Mouse (Mus musculus): ENCODE results near the gene Gm12166. TPM values are rescaled to one million over a fixed set of nuclear protein-coding genes. Genes with fewer than 3 reads are reported as not detected.
A peak's percentile ranks its signal among the peaks of the same experiment; 100 is the strongest.
"Not testable (repeated sequence)": the region's sequence is repeated elsewhere in the genome, so short reads cannot be mapped to it uniquely, and the experiment has no call there.

The Gm12166 gene
- total RNA-seq, 2 experiments from 2014 or later, result 37.2 to 44.5 TPM

DNA sequence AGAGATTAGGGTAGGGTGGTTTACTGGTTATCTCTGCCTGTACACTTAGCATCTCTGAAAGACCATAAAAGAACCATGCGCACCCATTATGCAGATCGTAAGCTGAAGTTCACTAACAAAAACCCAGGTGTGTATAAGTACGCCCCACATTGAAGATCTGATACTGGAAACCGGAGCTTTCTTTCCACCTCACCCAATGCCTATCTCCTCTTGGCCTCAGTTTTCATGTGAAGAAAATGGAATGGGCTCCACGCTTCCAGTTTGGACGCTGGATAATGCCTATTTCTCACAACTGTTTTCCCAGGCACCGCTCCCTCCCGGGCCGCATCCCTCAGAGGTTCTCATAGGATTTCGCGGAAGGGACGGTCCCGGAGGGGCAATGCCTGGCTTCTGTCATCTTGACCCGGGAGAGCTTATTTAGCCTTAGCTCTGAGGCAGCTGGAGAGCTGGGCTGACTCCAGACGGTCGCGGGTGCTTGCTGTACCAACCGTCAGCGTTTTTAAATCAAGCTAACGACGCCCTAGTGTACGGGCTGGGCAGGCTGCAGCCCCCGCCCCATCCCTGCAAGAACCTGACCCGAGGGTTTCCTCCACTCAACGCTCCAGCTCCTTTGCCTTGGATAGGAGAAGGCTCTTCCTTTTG, 4.8 kb upstream of the Gm12166 start:
- ATAC-seq (ENCODE audit: poor library complexity, severe bottlenecking), result no peak

DNA sequence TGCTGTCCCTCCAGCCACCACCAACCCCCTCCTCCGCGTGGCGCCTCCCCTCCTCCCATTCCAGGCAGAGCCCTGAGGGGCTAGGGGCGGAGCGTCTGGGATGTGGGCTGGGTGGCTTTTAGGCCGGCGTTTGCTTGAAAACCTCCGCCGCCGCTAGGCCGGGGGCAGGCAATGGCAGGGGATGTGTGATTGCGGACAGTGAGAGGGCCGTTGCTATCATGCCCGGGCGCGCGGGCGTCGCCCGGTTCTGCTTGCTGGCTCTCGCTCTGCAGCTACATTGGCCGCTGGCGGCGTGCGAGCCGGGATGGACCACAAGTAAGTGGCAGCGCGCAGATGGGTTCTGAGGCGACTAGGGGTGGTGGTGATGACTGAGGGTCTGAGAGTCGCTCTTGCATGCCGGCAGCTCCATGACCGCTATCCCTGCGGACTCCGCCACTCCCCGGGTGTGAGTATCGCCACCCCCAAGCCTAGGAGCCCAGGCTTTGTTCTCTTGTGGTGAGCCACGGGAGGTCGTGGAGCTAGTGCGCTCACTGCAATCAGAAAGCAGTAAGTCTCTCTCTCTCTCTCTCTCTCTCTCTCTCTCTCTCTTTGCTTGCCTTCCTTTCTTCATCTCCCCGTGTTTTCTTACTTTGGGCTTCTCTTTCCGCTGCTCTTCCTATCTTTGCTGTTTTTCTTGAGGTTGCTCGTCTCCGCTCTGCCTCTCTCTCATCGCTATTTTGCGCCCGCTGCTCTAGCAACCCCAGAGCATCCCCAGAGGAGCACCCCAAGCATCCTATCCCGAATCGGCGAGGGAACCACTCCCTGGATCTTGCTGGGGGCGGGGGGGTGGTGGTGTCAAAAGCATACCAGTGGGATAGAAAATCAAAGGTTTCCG, 4.0 kb upstream of the Gm12166 start, which contains the start of gene Adam19:
Gene Adam19, plus strand, starts transcription at position 97 of the 874 bp plus-strand sequence.
- peak; percentile 75 for ATAC-seq (ENCODE audit: poor library complexity, severe bottlenecking)

DNA sequence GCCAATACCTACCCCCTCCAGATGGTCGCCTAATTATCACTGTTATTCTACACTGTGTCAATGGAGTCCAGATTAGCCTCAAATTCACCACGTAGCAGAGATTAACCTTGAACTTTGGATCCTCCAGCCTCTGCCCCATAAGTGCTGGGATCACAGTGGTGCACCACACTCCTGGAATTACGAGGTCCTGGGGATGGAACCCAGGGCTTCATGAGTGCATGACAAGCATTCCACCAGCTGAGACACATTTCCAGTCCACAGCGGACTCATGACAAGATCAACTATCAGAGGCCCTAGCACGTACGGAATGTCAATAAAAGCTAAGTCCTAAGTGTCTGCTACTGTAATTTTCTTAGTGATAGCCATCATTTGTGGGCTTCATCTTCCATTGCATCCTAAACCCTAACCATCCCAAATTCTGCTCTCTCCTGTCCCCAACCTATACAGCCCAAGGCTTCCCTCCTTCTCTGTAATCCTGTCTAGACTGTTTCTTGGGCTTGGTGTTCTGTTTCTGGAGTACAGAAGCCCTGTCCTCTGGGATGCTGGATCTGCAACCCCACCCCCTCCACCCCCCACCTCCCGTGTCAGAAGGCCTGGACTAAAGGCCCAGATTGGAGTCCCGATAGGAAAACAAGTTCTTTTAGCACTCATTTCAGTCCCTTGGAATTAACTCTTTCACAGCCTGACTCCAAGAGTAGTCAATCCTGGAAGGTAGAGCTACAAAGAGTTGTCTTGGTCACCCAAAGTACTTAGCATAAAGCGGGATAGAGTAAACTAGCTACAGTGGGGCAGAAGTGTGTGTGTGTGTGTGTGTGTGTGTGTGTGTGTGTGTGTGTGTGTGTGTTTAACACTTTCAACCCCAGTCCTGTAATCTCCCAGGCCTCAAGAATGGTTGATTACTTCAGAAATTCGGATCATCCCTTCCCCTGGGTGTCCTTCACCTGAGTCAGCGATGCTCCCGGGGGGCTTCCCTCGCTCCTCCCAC, 3.1 kb upstream of the Gm12166 start:
- no peak for ATAC-seq (ENCODE audit: poor library complexity, severe bottlenecking)

DNA sequence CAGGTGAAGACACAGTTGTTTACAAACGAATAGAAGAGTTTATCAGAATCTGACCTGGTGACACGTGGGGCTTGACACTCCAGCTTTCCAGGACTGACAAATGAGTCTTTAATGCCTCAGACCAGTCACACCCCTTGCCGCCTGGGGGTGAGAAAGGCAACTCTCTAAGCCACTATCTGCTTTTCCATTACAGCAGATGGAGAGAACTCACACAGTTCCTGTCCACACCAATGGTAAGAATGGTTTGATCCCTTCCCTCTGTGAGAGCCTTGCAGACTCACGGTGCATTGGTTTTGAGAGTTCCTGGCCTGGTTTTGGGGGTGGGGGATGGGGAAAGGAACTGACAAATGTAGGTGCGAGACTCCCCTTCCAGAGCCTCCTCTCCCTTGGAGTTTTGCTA, 2.2 kb upstream of the Gm12166 start:
- no peak for ATAC-seq (ENCODE audit: poor library complexity, severe bottlenecking)

DNA sequence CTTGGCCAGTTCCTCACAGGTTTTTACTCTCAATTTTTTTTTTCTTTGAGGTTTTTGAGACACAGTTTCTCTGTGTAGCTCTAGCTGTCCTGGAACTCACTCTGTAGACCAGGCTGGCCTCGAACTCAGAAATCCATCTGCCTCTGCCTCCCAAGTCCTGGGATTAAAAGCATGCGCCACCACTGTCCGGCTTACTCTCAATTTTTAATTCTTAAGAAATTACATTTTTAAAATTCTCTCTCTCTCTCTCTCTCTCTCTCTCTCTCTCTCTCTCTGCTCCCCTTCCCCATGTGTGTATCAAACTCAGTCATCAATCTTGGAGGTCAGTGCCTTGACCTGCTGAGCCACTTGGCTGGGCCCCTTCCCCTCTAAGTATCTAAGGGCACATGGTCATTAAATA, 1.3 kb upstream of the Gm12166 start:
- not testable (repeated sequence) for ATAC-seq (ENCODE audit: poor library complexity, severe bottlenecking)

DNA sequence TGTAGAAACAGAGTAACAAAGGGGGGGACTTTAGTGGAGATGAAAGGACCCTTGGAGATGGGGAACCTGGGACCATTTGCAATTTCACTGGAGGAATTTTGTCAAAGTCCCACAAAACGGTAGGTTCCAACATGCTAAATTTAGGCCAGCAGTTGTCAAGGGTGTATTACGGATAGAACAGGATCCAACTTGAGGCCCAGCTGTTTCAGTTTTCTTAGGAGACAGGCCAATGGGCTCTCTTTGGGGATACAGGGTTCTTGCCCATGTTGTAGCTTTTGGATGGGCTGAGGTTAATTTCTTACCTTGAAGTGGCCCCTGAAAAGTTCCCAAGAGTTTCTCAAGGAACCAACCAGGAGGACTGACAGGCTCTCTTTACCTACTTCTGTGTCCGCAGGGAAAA, 4.9 kb downstream of the Gm12166 start:
- no peak for ATAC-seq (ENCODE audit: poor library complexity, severe bottlenecking)

DNA sequence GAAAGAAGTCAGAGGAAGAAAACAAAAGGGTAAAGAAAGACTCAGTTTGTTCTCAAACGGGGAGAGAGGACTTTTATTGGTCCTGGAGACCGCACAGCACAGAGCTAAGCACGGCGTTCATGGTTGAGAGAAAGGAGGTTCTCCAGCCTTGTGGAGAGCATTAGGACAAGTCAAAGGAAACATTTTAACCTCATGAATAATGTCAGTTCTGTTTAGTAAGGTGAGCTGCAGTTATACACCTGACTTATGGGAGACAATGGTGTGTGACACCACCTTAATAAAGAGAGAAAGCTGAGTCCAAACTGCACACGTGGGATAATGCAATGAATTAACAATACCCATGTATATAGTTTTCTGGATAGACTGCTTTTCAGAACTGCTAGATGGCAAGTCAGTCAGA, 7.3 kb downstream of the Gm12166 start:
- no peak for ATAC-seq (ENCODE audit: poor library complexity, severe bottlenecking)

DNA sequence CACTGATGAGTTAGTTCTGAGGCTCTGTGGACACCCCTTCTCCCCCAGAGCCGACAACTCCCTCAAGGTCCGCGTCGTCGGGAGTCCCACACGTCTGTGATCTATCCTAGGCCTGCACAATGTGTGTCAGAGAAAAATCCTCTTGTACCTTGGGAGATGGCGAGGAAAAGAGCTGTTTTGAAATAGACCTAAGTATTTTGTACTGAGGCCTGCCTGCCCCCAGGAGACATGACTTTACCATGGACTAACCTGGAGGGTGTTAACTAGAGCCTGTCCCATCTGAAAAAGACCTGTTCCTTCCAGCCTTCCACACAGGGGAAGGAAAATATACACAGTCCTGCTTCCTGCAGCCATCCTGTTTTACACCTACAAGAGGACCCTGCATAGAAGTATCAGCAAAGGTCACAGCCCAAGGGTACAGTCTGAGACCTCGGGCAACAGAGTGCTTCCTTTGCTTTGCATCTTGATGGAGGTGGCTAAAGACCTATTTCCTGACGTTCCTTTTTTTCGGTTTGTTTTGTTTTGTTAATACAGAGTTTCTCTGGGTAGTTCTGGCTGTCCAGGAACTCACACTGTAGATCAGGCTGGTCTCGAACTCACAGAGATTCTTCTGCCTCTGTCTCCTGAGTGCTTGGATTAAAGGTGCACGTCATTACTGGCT, 10.4 kb downstream of the Gm12166 start:
- no peak for ATAC-seq (ENCODE audit: poor library complexity, severe bottlenecking)

DNA sequence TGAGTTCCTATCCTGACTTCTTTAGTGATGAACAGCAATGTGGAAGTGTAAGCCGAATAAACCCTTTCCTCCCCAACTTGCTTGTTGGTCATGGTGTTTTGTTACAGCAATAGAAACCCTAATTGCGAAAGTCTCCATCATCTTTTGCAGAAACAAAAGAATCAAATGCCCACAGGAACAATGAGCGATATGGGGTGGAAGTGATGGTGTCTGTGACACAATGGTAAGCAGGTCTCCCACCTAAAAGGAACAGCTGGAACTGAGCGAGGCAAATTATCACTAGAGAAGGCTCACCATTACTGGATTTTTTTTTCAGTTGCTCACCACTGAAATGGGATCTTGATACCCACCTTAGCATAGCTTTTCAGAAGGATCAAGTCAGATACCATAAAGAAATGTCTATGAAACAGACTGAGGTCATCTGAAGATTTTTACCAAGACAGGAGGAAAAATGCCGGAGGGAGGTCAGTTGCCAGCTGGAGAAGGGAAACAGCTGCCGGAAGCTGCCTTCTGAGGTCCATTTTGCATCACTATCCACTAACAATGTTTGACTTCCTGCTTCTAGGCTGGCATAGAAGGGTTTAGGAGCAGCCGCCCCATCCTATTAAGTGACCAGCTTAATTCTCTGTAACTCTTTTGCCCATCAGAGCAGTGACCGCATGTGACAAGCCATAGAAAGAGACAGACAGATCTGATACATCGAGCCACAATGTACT, 11.1 kb downstream of the Gm12166 start:
- no peak for ATAC-seq (ENCODE audit: poor library complexity, severe bottlenecking)

DNA sequence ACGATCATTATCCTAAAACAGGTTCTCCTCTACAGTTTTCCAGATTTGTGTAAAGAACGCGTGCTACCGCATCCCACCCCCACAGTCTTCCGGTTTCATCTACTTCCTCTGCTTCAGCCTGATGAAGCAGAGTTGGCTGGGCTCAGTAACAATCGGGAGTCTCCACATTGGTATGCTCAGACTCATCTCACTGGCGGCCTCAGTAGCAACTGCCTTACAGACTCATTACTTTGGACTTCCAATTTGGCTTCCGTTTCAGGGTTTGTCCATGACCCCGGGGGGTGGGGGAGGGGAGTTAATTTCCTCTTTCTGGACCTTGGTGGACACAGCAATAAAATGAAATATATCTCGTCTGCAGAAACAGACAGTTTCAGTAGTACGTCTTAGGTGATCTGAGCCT, 12.8 kb downstream of the Gm12166 start:
- ATAC-seq (ENCODE audit: poor library complexity, severe bottlenecking), result no peak

DNA sequence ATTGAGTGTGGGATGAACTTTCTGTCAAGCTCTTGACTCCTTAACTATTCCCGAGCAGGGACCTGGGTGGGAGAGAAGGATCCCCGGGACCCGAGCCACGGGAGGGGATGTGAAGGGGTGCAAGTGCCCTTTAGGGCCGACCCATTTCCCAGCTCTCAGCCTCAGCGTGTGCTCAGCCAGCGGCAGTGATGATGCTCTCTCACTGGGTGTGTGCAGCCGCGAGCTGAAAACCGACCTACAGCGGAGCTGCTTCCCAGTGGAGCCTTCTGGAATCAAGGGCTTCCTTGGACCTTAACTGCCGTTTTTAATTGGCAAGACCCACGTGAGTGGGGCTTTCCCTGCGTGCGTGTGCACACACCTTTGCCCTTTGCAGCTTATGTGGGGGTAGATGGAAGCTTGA, 13.2 kb downstream of the Gm12166 start:
- ATAC-seq (ENCODE audit: poor library complexity, severe bottlenecking), result no peak

DNA sequence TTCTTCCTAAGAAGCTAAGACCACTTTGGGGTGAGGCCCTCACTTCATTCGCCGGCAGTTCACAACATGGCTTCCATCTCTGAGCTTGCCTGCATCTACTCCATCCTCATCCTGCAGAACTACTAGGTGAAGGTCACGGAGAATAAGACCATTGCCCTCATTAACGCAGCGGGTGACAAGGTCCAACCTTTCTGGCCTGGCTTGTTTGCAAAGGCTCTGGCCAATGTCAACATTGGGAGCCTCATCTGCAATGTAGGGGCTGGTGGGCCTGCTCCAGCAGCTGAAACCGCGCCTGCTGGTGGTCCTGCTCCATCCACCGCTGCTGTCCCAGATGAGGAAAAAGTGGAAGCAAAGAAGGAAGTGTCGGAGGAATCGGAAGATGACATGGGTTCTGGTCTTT, 15.7 kb downstream of the Gm12166 start:
- ATAC-seq (ENCODE audit: poor library complexity, severe bottlenecking), result no peak

DNA sequence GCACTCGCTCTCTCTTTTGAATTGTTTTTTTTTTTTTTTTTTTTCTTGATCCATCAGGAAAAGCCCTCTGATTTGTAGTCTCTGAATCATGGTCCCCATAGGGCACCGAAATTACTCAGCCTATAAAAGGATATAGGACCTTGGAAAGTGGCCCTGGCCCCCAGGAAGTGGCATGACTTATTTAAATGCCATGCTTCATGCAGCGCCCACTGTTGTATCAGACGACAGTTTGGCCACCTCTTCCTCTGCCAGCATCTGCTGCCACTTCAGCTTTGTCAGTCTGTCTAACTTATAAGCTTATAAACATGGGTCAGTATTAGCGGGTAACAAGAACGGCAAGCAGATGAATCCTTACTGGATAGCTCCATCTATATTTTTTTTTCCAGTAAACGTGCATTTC, 19.2 kb downstream of the Gm12166 start:
- no peak for ATAC-seq (ENCODE audit: poor library complexity, severe bottlenecking)

DNA sequence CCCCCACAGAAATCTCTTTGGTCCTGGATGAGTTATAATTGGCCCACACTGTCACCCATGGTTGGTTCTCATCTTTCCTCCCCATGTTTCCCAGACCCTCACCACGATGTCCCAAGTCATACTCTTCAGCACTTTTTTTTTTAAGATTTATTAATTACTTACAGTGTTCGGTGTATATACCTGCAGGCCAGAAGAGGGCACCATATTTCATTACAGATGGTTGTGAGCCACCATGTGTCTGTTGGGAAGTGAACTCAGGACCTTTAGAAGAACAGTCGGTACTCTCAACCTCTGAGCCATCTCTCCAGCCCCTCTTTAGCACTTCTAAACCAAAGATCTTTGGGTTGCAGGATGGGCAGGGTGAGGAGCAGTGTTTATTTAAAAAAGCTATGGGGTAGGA, 20.7 kb downstream of the Gm12166 start:
- ATAC-seq (ENCODE audit: poor library complexity, severe bottlenecking), result no peak

DNA sequence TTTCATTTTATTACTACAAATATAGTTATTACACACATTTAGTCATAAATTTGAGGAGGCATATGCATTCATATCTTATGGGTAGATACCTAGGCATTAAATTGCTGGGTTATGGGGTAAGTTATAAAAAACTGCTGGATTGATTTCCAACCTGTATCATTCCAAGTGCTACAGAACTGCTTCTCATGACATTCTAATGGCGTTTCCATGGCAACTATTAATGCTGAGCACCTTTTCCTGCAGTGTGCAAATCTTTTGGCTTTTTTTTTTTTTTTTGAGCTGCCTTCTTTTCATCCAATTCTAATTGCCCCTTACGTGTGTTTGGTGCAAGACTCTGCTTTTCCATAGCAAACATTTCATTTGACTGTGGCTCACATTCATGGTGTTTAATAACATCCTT, 22.1 kb downstream of the Gm12166 start:
- no peak for ATAC-seq (ENCODE audit: poor library complexity, severe bottlenecking)

DNA sequence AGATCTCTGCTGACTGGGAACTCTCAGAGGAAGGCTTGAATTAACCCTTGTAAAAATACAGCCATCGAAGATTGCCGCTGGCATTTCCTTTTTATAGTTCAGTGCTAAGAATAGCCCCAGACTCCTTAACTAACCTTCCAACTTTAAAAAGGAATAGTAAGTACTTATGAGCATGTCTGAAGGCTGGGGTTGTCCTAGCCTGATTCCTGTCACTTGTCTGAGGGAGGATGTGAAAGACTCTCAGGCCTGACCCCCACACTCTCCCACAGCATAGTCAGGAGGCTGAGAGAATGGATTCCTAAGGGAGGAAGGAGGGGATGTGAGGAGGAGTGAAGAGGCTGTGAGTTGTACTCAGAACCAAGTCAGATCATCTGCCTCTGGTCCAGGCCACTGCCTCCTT, 22.6 kb downstream of the Gm12166 start:
- ATAC-seq (ENCODE audit: poor library complexity, severe bottlenecking), result no peak

DNA sequence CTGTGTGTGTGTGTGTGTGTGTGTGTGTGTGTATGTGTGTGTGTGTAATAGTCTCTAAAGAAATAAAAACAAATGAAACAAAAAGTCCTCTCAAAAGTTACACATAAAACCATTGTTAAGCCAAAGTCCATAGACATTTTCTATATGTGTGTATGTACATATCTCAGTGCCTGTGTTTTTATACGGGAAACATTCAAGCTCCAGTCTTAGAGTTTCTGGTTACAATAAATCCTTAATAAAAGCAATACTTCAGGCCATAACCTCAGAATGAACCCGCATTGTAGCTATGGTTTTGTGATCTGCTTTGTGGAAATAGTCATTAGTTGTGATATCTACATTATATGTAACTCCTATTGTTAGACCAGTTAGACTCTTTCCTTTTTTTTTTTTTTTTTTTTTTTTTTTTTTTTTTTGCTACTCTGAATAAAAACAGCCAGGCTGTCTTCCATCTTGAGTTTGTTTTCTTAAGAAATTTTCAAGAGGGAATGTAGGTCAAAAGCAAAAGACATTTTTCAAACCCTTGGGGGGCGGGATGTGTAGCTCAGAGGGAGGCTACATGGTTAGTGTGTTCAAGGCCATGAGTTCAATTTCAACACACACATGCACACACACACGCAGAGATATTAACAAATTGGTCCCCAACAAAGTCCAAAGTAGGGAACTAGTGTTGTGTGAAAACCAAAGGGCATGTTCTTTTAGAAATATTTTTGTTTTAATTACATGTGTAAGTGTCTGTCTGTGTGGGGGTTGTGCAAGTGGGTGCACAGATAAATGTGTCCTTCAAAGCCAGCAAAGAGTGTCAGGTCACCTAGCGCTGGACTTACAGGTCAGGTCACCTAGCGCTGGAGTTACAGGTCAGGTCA, 23.9 kb downstream of the Gm12166 start:
- ATAC-seq (ENCODE audit: poor library complexity, severe bottlenecking), result no peak

DNA sequence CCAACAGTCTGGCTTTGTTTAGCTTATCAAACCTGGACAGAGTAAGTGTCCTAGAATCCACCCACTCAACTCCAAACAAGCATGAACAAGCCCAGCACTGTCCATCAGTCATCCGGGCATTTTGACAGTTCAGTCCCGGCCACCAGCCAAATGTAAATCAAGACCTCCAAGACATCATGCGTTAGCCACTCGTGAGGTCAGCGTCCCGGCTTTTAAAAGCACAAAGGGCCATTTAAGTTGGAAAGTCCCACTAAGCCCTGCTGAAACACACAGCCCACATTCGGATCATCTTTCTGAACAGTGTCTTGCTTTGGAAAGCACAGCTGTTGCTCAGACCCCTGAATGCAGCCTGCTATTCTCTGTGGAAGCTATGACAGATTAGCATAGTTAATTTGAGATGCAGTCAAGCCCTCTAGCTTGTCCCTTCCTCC, 26.1 kb downstream of the Gm12166 start:
- ATAC-seq (ENCODE audit: poor library complexity, severe bottlenecking), result no peak

DNA sequence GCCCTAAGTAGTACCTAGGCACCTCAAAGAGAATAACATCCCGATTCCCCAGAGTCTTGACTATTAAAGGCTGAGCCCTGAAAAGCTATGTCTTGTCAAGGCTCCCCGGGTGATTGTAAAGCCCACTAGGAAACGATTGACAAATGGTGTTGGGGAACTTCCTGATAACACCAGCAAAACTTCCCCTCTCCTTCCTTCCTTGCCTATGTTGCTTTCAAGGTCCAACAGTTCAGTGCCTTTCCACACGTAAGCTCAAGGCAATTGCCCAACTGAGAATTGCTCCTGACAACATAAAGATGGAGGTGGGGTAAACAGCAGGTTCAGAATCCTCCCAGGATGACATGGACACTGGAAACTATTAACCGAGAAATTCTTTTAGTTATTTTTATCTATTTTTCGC, 29.1 kb downstream of the Gm12166 start:
- ATAC-seq (ENCODE audit: poor library complexity, severe bottlenecking), result peak; percentile 70

Measured in megakaryocyte, adult 5-6 weeks (primary cell).